Comparison of ENCODE assay signal across 15 mouse cellular contexts in the genomic region with DNA sequence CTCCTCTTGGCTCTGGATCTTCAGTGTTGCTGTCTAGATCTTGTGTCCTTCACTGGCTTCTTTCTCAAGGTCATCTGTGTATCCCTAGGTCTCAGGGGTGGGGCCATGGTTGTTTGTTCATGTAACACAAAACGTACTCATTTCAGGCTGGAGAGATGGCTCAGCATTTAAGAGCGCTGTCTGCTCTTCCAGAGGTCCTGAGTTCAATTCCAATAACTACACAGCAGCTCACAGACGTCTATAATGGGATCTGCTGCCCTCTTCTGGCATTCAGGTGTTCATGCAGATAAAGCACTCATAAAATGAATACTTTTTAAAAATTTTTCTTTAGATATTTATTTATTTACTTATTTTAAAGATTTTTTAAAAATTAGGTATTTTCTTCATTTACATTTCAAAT. TPM values are rescaled to one million over a fixed set of nuclear protein-coding genes. Genes with fewer than 3 reads are reported as not detected.
DNase-seq lines count a peak whose midpoint lies in the region; ATAC-seq and TF ChIP-seq lines count a peak whose summit lies in the region.
"Had no signal": no experiment of that assay in that cellular context is flagged by ENCODE, and none has a peak within 500 bp of the region (broad histone marks: within the 10 kb centered on the region; RNA-seq: fewer than 3 reads in every experiment).

No protein-coding gene starts in this region.

- H3K4me2 ChIP-seq in neural tube, embryonic 15.5 days = no peak overlapping the region

- ATAC-seq in neural tube, embryonic 15.5 days (ENCODE audit: low FRiP score) = no peak

- no peaks in the 10 kb centered on the region for H3K9me3 ChIP-seq in neural tube, embryonic 15.5 days (replicated peaks)

- peaks cover 10% of the 10 kb centered on the region for H3K4me1 ChIP-seq in thymus, adult 2 months (replicated peaks; ENCODE audit: control insufficient read depth, insufficient read depth, low read length)
- H3K4me1 ChIP-seq in neural tube, embryonic 15.5 days = peaks cover 13% of the 10 kb centered on the region

- no peaks in the 10 kb centered on the region for H3K27me3 ChIP-seq in thymus, adult 2 months (ENCODE audit: control insufficient read depth, insufficient read depth, low read length)
- H3K27me3 ChIP-seq in neural tube, embryonic 15.5 days (replicated peaks) = no peaks in the 10 kb centered on the region

- no peak for TF ChIP-seq POLR2A in brain, embryonic 14.5 days (IDR thresholded peaks at IDR 0.05; ENCODE audit: borderline replicate concordance, extremely low read depth, insufficient read depth, insufficient read length, poor library complexity, severe bottlenecking)
- no peak for TF ChIP-seq POLR2A in thymus, adult 2 months (IDR thresholded peaks at IDR 0.05; ENCODE audit: control insufficient read depth, extremely low read depth, insufficient read depth, low read length, poor library complexity)

- H3K4me3 ChIP-seq in thymus, adult 2 months (ENCODE audit: control insufficient read depth, insufficient read depth, low read length) = no peak overlapping the region
- no peak overlapping the region for H3K4me3 ChIP-seq in neural tube, embryonic 15.5 days (replicated peaks)

- H3K9ac ChIP-seq in neural tube, embryonic 15.5 days (replicated peaks) = no peak overlapping the region

- H3K36me3 ChIP-seq in thymus, adult 2 months (ENCODE audit: control insufficient read depth, insufficient read depth, low read length) = peaks cover 13% of the 10 kb centered on the region
- peaks cover 3% of the 10 kb centered on the region; the same call in 1 of the 2 replicates for H3K36me3 ChIP-seq in neural tube, embryonic 15.5 days

- TF ChIP-seq CTCF in brain, embryonic 14.5 days (IDR thresholded peaks at IDR 0.05; ENCODE audit: borderline replicate concordance, extremely low read depth, insufficient read depth, insufficient read length) = peak; percentile 24; the same call in 1 of the 2 replicates
- no peak for TF ChIP-seq CTCF in thymus, adult 2 months (IDR thresholded peaks at IDR 0.05; ENCODE audit: borderline replicate concordance, control insufficient read depth, extremely low read depth, insufficient read depth, low read length, poor library complexity)

- DNase-seq in adrenal gland, postnatal 10 days = peak; percentile 4
- DNase-seq in adrenal gland, postnatal 4 days (ENCODE audit: low spot score in 2 of 2) = no peak
- peak; percentile 38 for DNase-seq in kidney, adult 9 months
- no peak for DNase-seq in kidney, adult 18-20 months
- DNase-seq in A20 (ENCODE audit: low read depth, low spot score) = peak; percentile 61
- peak; percentile 19 for DNase-seq in brain, embryonic 14.5 days (ENCODE audit: low read depth)
- no peak for DNase-seq in thymus, adult 2 months
- DNase-seq: cerebellum, adult 11-12 months; gastrocnemius, postnatal 36 days; thymus, postnatal 14 days had no signal

- WGBS in thymus, adult 2 months = 75% methylated on average over 3 of the region's 3 CpGs
- 66% methylated on average over 3 of the region's 3 CpGs for WGBS in neural tube, embryonic 15.5 days

- H3K27ac ChIP-seq in thymus, adult 2 months (ENCODE audit: control insufficient read depth, insufficient read depth, low read length) = no peak overlapping the region
- H3K27ac ChIP-seq in neural tube, embryonic 15.5 days (replicated peaks) = no peak overlapping the region

RNA-seq across cellular contexts. Expression of a gene that starts 20.9 kb away (rescaled TPM):
- total RNA-seq in adrenal gland, postnatal 10 days (2021) = 100 to 1,000 TPM; 114 to 118 TPM
- 10 to 100 TPM; 96.4 to 96.5 TPM for total RNA-seq in adrenal gland, postnatal 4 days (2021)
- polyA plus RNA-seq in brain, embryonic 14.5 days (2012; rRNA removed) = 29.5 and 40.2 TPM in 2 replicates
- polyA plus RNA-seq in thymus, adult 2 months (2012; rRNA removed) = 140 and 173 TPM in 2 replicates
- polyA plus RNA-seq in neural tube, embryonic 15.5 days (2015; fragmentation: Nextera tagmentation; extraction: Ambion mirVana) = 25.4 and 31.9 TPM in 2 replicates

RNA-seq across cellular contexts. Expression of a gene that starts 24.4 kb away (rescaled TPM):
- total RNA-seq in adrenal gland, postnatal 10 days (2021) = 10 to 100 TPM in 1 of 2 experiments, 1 to 10 TPM in 1; 1.3 to 21.9 TPM
- total RNA-seq in adrenal gland, postnatal 4 days (2021) = under 1 TPM in 1 of 2 experiments, not detected in 1; 0.34 TPM
- polyA plus RNA-seq in brain, embryonic 14.5 days (2012; rRNA removed) = 0.13 TPM in 1 of 2 replicates, not detected in the other
- 18.9 and 19.2 TPM in 2 replicates for polyA plus RNA-seq in thymus, adult 2 months (2012; rRNA removed)
- polyA plus RNA-seq in neural tube, embryonic 15.5 days (2015; fragmentation: Nextera tagmentation; extraction: Ambion mirVana) = 0.17 and 2.3 TPM in 2 replicates
- total RNA-seq: gastrocnemius, postnatal 36 days; hematopoietic stem cell, adult 5-6 weeks; monocyte, adult 5-6 weeks had no signal
- polyA plus RNA-seq: liver, embryonic 16.5 days had no signal

RNA-seq across cellular contexts. Expression of a gene that starts 26.2 kb away (rescaled TPM):
- total RNA-seq in adrenal gland, postnatal 10 days (2021) = under 1 TPM in 1 of 2 experiments, not detected in 1; 0.21 TPM
- total RNA-seq in adrenal gland, postnatal 4 days (2021) = under 1 TPM in 1 of 2 experiments, not detected in 1; 0.22 TPM
- polyA plus RNA-seq in brain, embryonic 14.5 days (2012; rRNA removed) = 0.06 and 0.14 TPM in 2 replicates
- 4.7 and 5.9 TPM in 2 replicates for polyA plus RNA-seq in thymus, adult 2 months (2012; rRNA removed)
- polyA plus RNA-seq in neural tube, embryonic 15.5 days (2015; fragmentation: Nextera tagmentation; extraction: Ambion mirVana) = 0.69 TPM in 1 of 2 replicates, not detected in the other
- total RNA-seq: gastrocnemius, postnatal 36 days; monocyte, adult 5-6 weeks had no signal
- polyA plus RNA-seq: liver, embryonic 16.5 days had no signal

RNA-seq across cellular contexts. Expression of a gene that starts 30.7 kb away (rescaled TPM):
- under 1 TPM; 0.39 to 0.73 TPM for total RNA-seq in adrenal gland, postnatal 10 days (2021)
- 1 to 10 TPM in 1 of 2 experiments, under 1 TPM in 1; 0.54 to 1.1 TPM for total RNA-seq in adrenal gland, postnatal 4 days (2021)
- polyA plus RNA-seq in brain, embryonic 14.5 days (2012; rRNA removed) = 0.13 and 0.16 TPM in 2 replicates
- polyA plus RNA-seq in thymus, adult 2 months (2012; rRNA removed) = 0.45 and 0.75 TPM in 2 replicates
- polyA plus RNA-seq in neural tube, embryonic 15.5 days (2015; fragmentation: Nextera tagmentation; extraction: Ambion mirVana) = 0.14 TPM in 1 of 2 replicates, not detected in the other
- total RNA-seq: gastrocnemius, postnatal 36 days; hematopoietic stem cell, adult 5-6 weeks; monocyte, adult 5-6 weeks had no signal
- polyA plus RNA-seq: C2C12 had no signal

RNA-seq across cellular contexts. Expression of a gene that starts 36.2 kb away (rescaled TPM):
- total RNA-seq in adrenal gland, postnatal 10 days (2021) = 1 to 10 TPM in 1 of 2 experiments, under 1 TPM in 1; 0.93 to 1.4 TPM
- 1 to 10 TPM; 1.3 to 1.8 TPM for total RNA-seq in adrenal gland, postnatal 4 days (2021)
- polyA plus RNA-seq in brain, embryonic 14.5 days (2012; rRNA removed) = 0.25 and 0.44 TPM in 2 replicates
- 2.2 and 2.6 TPM in 2 replicates for polyA plus RNA-seq in thymus, adult 2 months (2012; rRNA removed)
- 0.93 TPM in 1 of 2 replicates, not detected in the other for polyA plus RNA-seq in neural tube, embryonic 15.5 days (2015; fragmentation: Nextera tagmentation; extraction: Ambion mirVana)
- total RNA-seq: hematopoietic stem cell, adult 5-6 weeks; monocyte, adult 5-6 weeks had no signal

Comparison
In these comparisons a context has a peak if more than half of its experiments do, and no peak if none do; other contexts are left out.
1. DNase-seq: peak in adrenal gland, postnatal 10 days (single experiment), kidney, adult 9 months (single experiment), A20 (single experiment) and brain, embryonic 14.5 days (single experiment); none in adrenal gland, postnatal 4 days (0 of 2), kidney, adult 18-20 months (single experiment) and thymus, adult 2 months (single experiment).